Mouse (Mus musculus) fibroblast of lung, adult 2 months (primary cell): ENCODE data around the gene Styx.
"Not testable (repeated sequence)": the region's sequence is repeated elsewhere in the genome, so short reads cannot be mapped to it uniquely, and the experiment has no call there.

Experiments
- DNase-seq: peaks from one replicate; pipeline ENCODE4 v3.0.0-alpha.2; 2011; ENCODE audit warnings: low read depth

Gene Styx

GRCm38 (mm10) chr14:45364211-45365195, 13.6 kb downstream of the Styx start:
- DNase-seq: no peak

GRCm38 (mm10) chr14:45365196-45365587, 14.3 kb downstream of the Styx start:
- no peak for DNase-seq

GRCm38 (mm10) chr14:45378771-45379170, 27.9 kb downstream of the Styx start:
- DNase-seq: no peak

- DNase-seq: no peak
These were observed 29.9 kb downstream of the Styx start for GRCm38 (mm10) chr14:45380756-45381155.

GRCm38 (mm10) chr14:45382912-45383311, 32.0 kb downstream of the Styx start:
- DNase-seq: no peak

- no peak for DNase-seq
These were observed 34.7 kb downstream of the Styx start for GRCm38 (mm10) chr14:45385596-45385995.

- DNase-seq: no peak
These were observed 36.6 kb downstream of the Styx start for GRCm38 (mm10) chr14:45387480-45387879.

- peak; percentile 57 for DNase-seq
These were observed 37.7 kb downstream of the Styx start for GRCm38 (mm10) chr14:45388345-45389181.

- no peak for DNase-seq
These were observed 38.3 kb downstream of the Styx start for GRCm38 (mm10) chr14:45389194-45389593.

- no peak for DNase-seq
These were observed 48.9 kb downstream of the Styx start for GRCm38 (mm10) chr14:45399836-45400235.

- no peak for DNase-seq
These were observed 52.8 kb downstream of the Styx start for GRCm38 (mm10) chr14:45403651-45404050.

- DNase-seq: not testable (repeated sequence)
These were observed 53.9 kb downstream of the Styx start, which contains the start of gene Gnpnat1 for GRCm38 (mm10) chr14:45404813-45405212. Gene Gnpnat1, minus strand, starts transcription at chr14:45404913.

- DNase-seq: no peak
These were observed 65.4 kb downstream of the Styx start for GRCm38 (mm10) chr14:45416265-45416664.

GRCm38 (mm10) chr14:45418553-45418952, 67.7 kb downstream of the Styx start:
- DNase-seq: no peak

- no peak for DNase-seq
These were observed 68.4 kb downstream of the Styx start for GRCm38 (mm10) chr14:45419323-45419722.

GRCm38 (mm10) chr14:45422371-45422770, 71.5 kb downstream of the Styx start:
- DNase-seq: no peak

- peak; percentile 36 for DNase-seq
These were observed 72.3 kb downstream of the Styx start for GRCm38 (mm10) chr14:45423220-45423619.

GRCm38 (mm10) chr14:45430066-45430842, 79.4 kb downstream of the Styx start:
- DNase-seq: no peak

- DNase-seq: no peak
These were observed 81.1 kb downstream of the Styx start for GRCm38 (mm10) chr14:45432003-45432402.

GRCm38 (mm10) chr14:45434220-45434619, 83.3 kb downstream of the Styx start:
- no peak for DNase-seq

- DNase-seq: peak; percentile 23
These were observed 87.5 kb downstream of the Styx start for GRCm38 (mm10) chr14:45438250-45438930.
